Mouse (Mus musculus): ENCODE results near the gene Gimap1. TPM values are rescaled to one million over a fixed set of nuclear protein-coding genes. Genes with fewer than 3 reads are reported as not detected.

The Gimap1 gene
- polyA plus RNA-seq, 1 experiment: 98.1 TPM

DNA sequence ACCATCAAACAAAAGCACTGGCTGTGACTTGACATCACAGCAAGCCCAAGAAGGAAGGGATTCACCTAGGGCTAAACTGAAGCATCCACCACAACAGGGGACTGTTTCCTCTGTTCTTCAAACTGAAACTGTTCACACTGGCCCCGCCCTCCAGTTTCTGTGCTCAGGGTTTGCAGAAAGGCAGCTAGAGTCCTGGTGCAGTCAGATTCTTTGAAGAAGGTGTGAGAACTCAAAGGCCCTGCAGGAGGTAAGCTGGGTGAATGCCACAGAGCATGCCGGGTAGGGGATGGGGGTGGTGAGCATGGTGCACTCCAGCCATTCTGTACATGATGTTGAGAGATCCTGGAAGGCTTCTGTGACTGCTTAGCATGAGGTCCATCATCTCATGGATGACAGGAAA, 20.4 kb upstream of the Gimap1 start, which contains the start of the genes Gm28053 and Gimap7:
Gm28053 (plus strand) TSS at position 153 of the 400 bp plus-strand sequence.
Gimap7 (plus strand) TSS at position 167 of the 400 bp plus-strand sequence.
- Histone ChIP-seq H3K36me3 (ENCODE audit: control insufficient read depth, insufficient read depth, low read length) (no peaks in the 10 kb centered on the region), H3K4me1 (replicated peaks; ENCODE audit: control insufficient read depth, insufficient read depth, low read length) (peaks cover 31% of the 10 kb centered on the region), H3K27me3 (ENCODE audit: control insufficient read depth, insufficient read depth, low read length) (no peaks in the 10 kb centered on the region), H3K4me3 (ENCODE audit: control insufficient read depth, insufficient read depth, low read length) (peak within 1 kb of the TSS; percentile 10; the same call in 1 of the 2 replicates), H3K27ac (ENCODE audit: control insufficient read depth, insufficient read depth, low read length) (peak within 1 kb of the TSS; percentile 92)
- DNase-seq: peak; percentile 81
- TF ChIP-seq POLR2A (IDR thresholded peaks at IDR 0.05; ENCODE audit: control insufficient read depth, extremely low read depth, insufficient read depth, low read length, poor library complexity) (no peak), CTCF (IDR thresholded peaks at IDR 0.05; ENCODE audit: borderline replicate concordance, control insufficient read depth, extremely low read depth, insufficient read depth, low read length, poor library complexity) (no peak)
- WGBS: 3% methylated on average over 2 of the region's 2 CpGs

GRCm38 (mm10) chr6:48720326-48720725, 18.5 kb upstream of the Gimap1 start:
- H3K4me1 ChIP-seq (replicated peaks; ENCODE audit: control insufficient read depth, insufficient read depth, low read length): peaks cover 40% of the 10 kb centered on the region
- 85% methylated on average over 4 of the region's 4 CpGs for WGBS
- no peak for TF ChIP-seq POLR2A (IDR thresholded peaks at IDR 0.05; ENCODE audit: control insufficient read depth, extremely low read depth, insufficient read depth, low read length, poor library complexity)
- TF ChIP-seq CTCF (IDR thresholded peaks at IDR 0.05; ENCODE audit: borderline replicate concordance, control insufficient read depth, extremely low read depth, insufficient read depth, low read length, poor library complexity): no peak
- no peaks in the 10 kb centered on the region for H3K27me3 ChIP-seq (ENCODE audit: control insufficient read depth, insufficient read depth, low read length)
- H3K4me3 ChIP-seq (ENCODE audit: control insufficient read depth, insufficient read depth, low read length): no peak overlapping the region
- H3K27ac ChIP-seq (ENCODE audit: control insufficient read depth, insufficient read depth, low read length): no peak overlapping the region
- no peaks in the 10 kb centered on the region for H3K36me3 ChIP-seq (ENCODE audit: control insufficient read depth, insufficient read depth, low read length)
- no peak for DNase-seq

- peaks cover 46% of the 10 kb centered on the region for H3K4me1 ChIP-seq (replicated peaks; ENCODE audit: control insufficient read depth, insufficient read depth, low read length)
- no peaks in the 10 kb centered on the region for H3K36me3 ChIP-seq (ENCODE audit: control insufficient read depth, insufficient read depth, low read length)
- H3K27me3 ChIP-seq (ENCODE audit: control insufficient read depth, insufficient read depth, low read length): no peaks in the 10 kb centered on the region
- no peak overlapping the region for H3K4me3 ChIP-seq (ENCODE audit: control insufficient read depth, insufficient read depth, low read length)
- TF ChIP-seq POLR2A (IDR thresholded peaks at IDR 0.05; ENCODE audit: control insufficient read depth, extremely low read depth, insufficient read depth, low read length, poor library complexity): no peak
- no peak for TF ChIP-seq CTCF (IDR thresholded peaks at IDR 0.05; ENCODE audit: borderline replicate concordance, control insufficient read depth, extremely low read depth, insufficient read depth, low read length, poor library complexity)
- 50% methylated on average over 8 of the region's 8 CpGs for WGBS
- no peak for DNase-seq
- H3K27ac ChIP-seq (ENCODE audit: control insufficient read depth, insufficient read depth, low read length): peak overlapping the region; percentile 73
Observed at GRCm38 (mm10) chr6:48723468-48723867, 15.4 kb upstream of the Gimap1 start.

GRCm38 (mm10) chr6:48725476-48725875, 13.4 kb upstream of the Gimap1 start:
- Histone ChIP-seq H3K4me3 (ENCODE audit: control insufficient read depth, insufficient read depth, low read length) (no peak overlapping the region), H3K4me1 (replicated peaks; ENCODE audit: control insufficient read depth, insufficient read depth, low read length) (peaks cover 31% of the 10 kb centered on the region), H3K36me3 (ENCODE audit: control insufficient read depth, insufficient read depth, low read length) (no peaks in the 10 kb centered on the region), H3K27me3 (ENCODE audit: control insufficient read depth, insufficient read depth, low read length) (no peaks in the 10 kb centered on the region), H3K27ac (ENCODE audit: control insufficient read depth, insufficient read depth, low read length) (no peak overlapping the region; the same call in 1 of the 2 replicates)
- 0% methylated on average over 1 of the region's 1 CpGs for WGBS
- TF ChIP-seq CTCF (IDR thresholded peaks at IDR 0.05; ENCODE audit: borderline replicate concordance, control insufficient read depth, extremely low read depth, insufficient read depth, low read length, poor library complexity): no peak
- DNase-seq: no peak

DNA sequence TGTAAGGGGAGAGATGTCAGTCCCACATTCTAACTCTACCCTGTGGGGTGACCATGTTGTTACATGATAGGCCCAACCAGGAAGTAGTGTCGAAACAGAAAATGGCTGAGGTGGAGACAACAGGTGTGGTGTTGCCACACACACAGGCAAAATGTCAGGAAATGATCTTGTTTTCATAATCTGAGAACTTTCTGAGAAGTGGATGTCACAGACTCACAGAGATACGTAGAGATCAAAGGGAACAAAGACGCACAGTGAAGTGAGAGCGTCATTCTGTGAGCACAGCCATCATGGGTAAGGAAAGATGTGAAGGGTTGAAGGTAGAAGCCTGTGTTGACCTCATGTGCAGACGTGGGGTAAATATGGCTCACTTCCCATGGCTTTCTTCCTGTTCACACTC, 11.1 kb upstream of the Gimap1 start:
- peaks cover 33% of the 10 kb centered on the region for H3K4me1 ChIP-seq (replicated peaks; ENCODE audit: control insufficient read depth, insufficient read depth, low read length)
- 25% methylated on average over 5 of the region's 5 CpGs for WGBS
- no peaks in the 10 kb centered on the region for H3K27me3 ChIP-seq (ENCODE audit: control insufficient read depth, insufficient read depth, low read length)
- no peak overlapping the region for H3K4me3 ChIP-seq (ENCODE audit: control insufficient read depth, insufficient read depth, low read length)
- peak overlapping the region; percentile 77 for H3K27ac ChIP-seq (ENCODE audit: control insufficient read depth, insufficient read depth, low read length)
- no peak for DNase-seq
- TF ChIP-seq CTCF (IDR thresholded peaks at IDR 0.05; ENCODE audit: borderline replicate concordance, control insufficient read depth, extremely low read depth, insufficient read depth, low read length, poor library complexity) (no peak), POLR2A (IDR thresholded peaks at IDR 0.05; ENCODE audit: control insufficient read depth, extremely low read depth, insufficient read depth, low read length, poor library complexity) (no peak)
- H3K36me3 ChIP-seq (ENCODE audit: control insufficient read depth, insufficient read depth, low read length): no peaks in the 10 kb centered on the region

GRCm38 (mm10) chr6:48732864-48733304, 6.0 kb upstream of the Gimap1 start:
- H3K4me3 ChIP-seq (ENCODE audit: control insufficient read depth, insufficient read depth, low read length): peak overlapping the region; percentile 22
- peaks cover 33% of the 10 kb centered on the region for H3K4me1 ChIP-seq (replicated peaks; ENCODE audit: control insufficient read depth, insufficient read depth, low read length)
- H3K36me3 ChIP-seq (ENCODE audit: control insufficient read depth, insufficient read depth, low read length): no peaks in the 10 kb centered on the region
- peak; percentile 83 for DNase-seq
- H3K27ac ChIP-seq (ENCODE audit: control insufficient read depth, insufficient read depth, low read length): peak overlapping the region; percentile 92
- no peaks in the 10 kb centered on the region for H3K27me3 ChIP-seq (ENCODE audit: control insufficient read depth, insufficient read depth, low read length)
- WGBS: under 1% methylated on average over 8 of the region's 8 CpGs
- TF ChIP-seq POLR2A (IDR thresholded peaks at IDR 0.05; ENCODE audit: control insufficient read depth, extremely low read depth, insufficient read depth, low read length, poor library complexity): no peak
- TF ChIP-seq CTCF (IDR thresholded peaks at IDR 0.05; ENCODE audit: borderline replicate concordance, control insufficient read depth, extremely low read depth, insufficient read depth, low read length, poor library complexity): no peak

GRCm38 (mm10) chr6:48733660-48734059, 5.2 kb upstream of the Gimap1 start:
- Histone ChIP-seq H3K27ac (ENCODE audit: control insufficient read depth, insufficient read depth, low read length) (peak overlapping the region; percentile 83), H3K27me3 (ENCODE audit: control insufficient read depth, insufficient read depth, low read length) (no peaks in the 10 kb centered on the region), H3K36me3 (ENCODE audit: control insufficient read depth, insufficient read depth, low read length) (no peaks in the 10 kb centered on the region), H3K4me3 (ENCODE audit: control insufficient read depth, insufficient read depth, low read length) (no peak overlapping the region), H3K4me1 (replicated peaks; ENCODE audit: control insufficient read depth, insufficient read depth, low read length) (peaks cover 27% of the 10 kb centered on the region)
- TF ChIP-seq CTCF (IDR thresholded peaks at IDR 0.05; ENCODE audit: borderline replicate concordance, control insufficient read depth, extremely low read depth, insufficient read depth, low read length, poor library complexity): no peak
- TF ChIP-seq POLR2A (IDR thresholded peaks at IDR 0.05; ENCODE audit: control insufficient read depth, extremely low read depth, insufficient read depth, low read length, poor library complexity): no peak
- 86% methylated on average over 1 of the region's 1 CpGs for WGBS
- DNase-seq: no peak
